9 mouse cellular contexts compared by ENCODE assay signal in genomic region chr7:15980246-15980645, GRCm38 (mm10). TPM values are rescaled to one million over a fixed set of nuclear protein-coding genes. Genes with fewer than 3 reads are reported as not detected.
DNase-seq lines count a peak whose midpoint lies in the region; ATAC-seq and TF ChIP-seq lines count a peak whose summit lies in the region.
"Had no signal": no experiment of that assay in that cellular context is flagged by ENCODE, and none has a peak within 500 bp of the region (broad histone marks: within the 10 kb centered on the region; RNA-seq: fewer than 3 reads in every experiment).

No protein-coding gene starts in this region.

- H3K27me3 ChIP-seq in heart, embryonic 11.5 days (ENCODE audit: control insufficient read depth, insufficient read depth, low read length), result no peaks in the 10 kb centered on the region
- no peaks in the 10 kb centered on the region for H3K27me3 ChIP-seq in stomach, postnatal 0 days (ENCODE audit: control insufficient read depth, insufficient read depth, low read length)
- H3K27me3 ChIP-seq: midbrain, embryonic 12.5 days; Patski had no signal

- H3K4me1 ChIP-seq in heart, embryonic 11.5 days (ENCODE audit: control insufficient read depth, insufficient read depth, low read length), result peaks cover 19% of the 10 kb centered on the region
- H3K4me1 ChIP-seq in stomach, postnatal 0 days (replicated peaks; ENCODE audit: control insufficient read depth, insufficient read depth), result no peaks in the 10 kb centered on the region
- H3K4me1 ChIP-seq: midbrain, embryonic 12.5 days had no signal

- 48% methylated on average over 8 of the region's 8 CpGs for WGBS in heart, embryonic 11.5 days (ENCODE audit: insufficient replicate concordance)
- WGBS in stomach, postnatal 0 days, result 68% methylated on average over 8 of the region's 8 CpGs

- H3K9ac ChIP-seq in heart, embryonic 11.5 days (ENCODE audit: low read depth, low read length), result no peak overlapping the region
- no peak overlapping the region for H3K9ac ChIP-seq in stomach, postnatal 0 days (ENCODE audit: low read length)
- H3K9ac ChIP-seq: midbrain, embryonic 12.5 days had no signal

- no peaks in the 10 kb centered on the region for H3K9me3 ChIP-seq in heart, embryonic 11.5 days (replicated peaks; ENCODE audit: control insufficient read depth, low read length)
- H3K9me3 ChIP-seq in stomach, postnatal 0 days (ENCODE audit: control insufficient read depth, low read length), result no peaks in the 10 kb centered on the region
- H3K9me3 ChIP-seq: midbrain, embryonic 12.5 days had no signal

- DNase-seq in left cerebral cortex, adult 2 months (ENCODE audit: extremely low spot score in 1 of 2, low spot score in 2 of 2), result peak; percentile 53 to 69
- DNase-seq in left cerebral cortex, postnatal 4 days, result no peak
- DNase-seq in kidney, postnatal 36 days, result peak; percentile 81 to 89
- no peak for DNase-seq in stomach, postnatal 0 days (ENCODE audit: low spot score)
- no peak for DNase-seq in natural killer cell, adult 2 months (ENCODE audit: low spot score in 2 of 2)
- DNase-seq in embryo, embryonic 9.5 days (ENCODE audit: extremely low spot score), result no peak

- intact Hi-C loops in left cerebral cortex, adult 2 months (cut with DNase I), result loop anchor here (5.0 kb wide), 1 partner anchor 172 kb away; no protein-coding TSS in a partner anchor
- intact Hi-C loops in left cerebral cortex, postnatal 4 days (cut with DNase I), result loop anchor here (5.0 kb wide), 1 partner anchor 67 kb away; the partner anchor contains the start of gene Bicra

- no peak overlapping the region; the same call in 1 of the 2 replicates for H3K4me2 ChIP-seq in heart, embryonic 11.5 days
- no peak overlapping the region for H3K4me2 ChIP-seq in stomach, postnatal 0 days (replicated peaks; ENCODE audit: low read depth)
- H3K4me2 ChIP-seq: midbrain, embryonic 12.5 days had no signal

- ATAC-seq in heart, embryonic 11.5 days (replicated peaks; ENCODE audit: insufficient number of reproducible peaks, low FRiP score, low TSS enrichment), result peak; percentile 42
- 0 out of 2 replicates have a peak, but pooled peaks have one; percentile 26 for ATAC-seq in stomach, postnatal 0 days (ENCODE audit: low FRiP score, low TSS enrichment)
- ATAC-seq: Patski had no signal

- no peak overlapping the region for H3K4me3 ChIP-seq in left cerebral cortex, adult 2 months
- H3K4me3 ChIP-seq in heart, embryonic 11.5 days (ENCODE audit: low read depth, low read length), result no peak overlapping the region
- H3K4me3 ChIP-seq in stomach, postnatal 0 days (ENCODE audit: low read depth, low read length), result no peak overlapping the region
- H3K4me3 ChIP-seq: midbrain, embryonic 12.5 days had no signal

- TF ChIP-seq CTCF in left cerebral cortex, adult 2 months (IDR thresholded peaks at IDR 0.05), result no peak
- no peak for TF ChIP-seq CTCF in stomach, postnatal 0 days (IDR thresholded peaks at IDR 0.05; ENCODE audit: low read depth)

- H3K36me3 ChIP-seq in heart, embryonic 11.5 days (ENCODE audit: control insufficient read depth, insufficient read depth, low read length), result peaks cover 14% of the 10 kb centered on the region
- peaks cover 4% of the 10 kb centered on the region for H3K36me3 ChIP-seq in stomach, postnatal 0 days (ENCODE audit: control insufficient read depth, insufficient read depth, low read length)

- no peak for TF ChIP-seq EP300 in stomach, postnatal 0 days (optimal IDR thresholded peaks at IDR 0.05)

- H3K27ac ChIP-seq in left cerebral cortex, adult 2 months, result no peak overlapping the region
- peak overlapping the region; percentile 29; the same call in 1 of the 2 replicates for H3K27ac ChIP-seq in heart, embryonic 11.5 days (ENCODE audit: low read depth, low read length)
- no peak overlapping the region for H3K27ac ChIP-seq in stomach, postnatal 0 days (replicated peaks)
- H3K27ac ChIP-seq: midbrain, embryonic 12.5 days had no signal

RNA-seq across cellular contexts. Expression of gene Ehd2, which starts 12.9 kb away (rescaled TPM):
- 1 to 10 TPM; 6.4 to 6.7 TPM for total RNA-seq in left cerebral cortex, adult 2 months (2021)
- total RNA-seq in left cerebral cortex, postnatal 4 days (2021), result 1 to 10 TPM; 6.2 to 6.7 TPM
- 16.3 and 23.4 TPM in 2 replicates for polyA plus RNA-seq in heart, embryonic 11.5 days (2014; fragmentation: Nextera tagmentation; extraction: Ambion mirVana)
- 30.7 and 37.7 TPM in 2 replicates for polyA plus RNA-seq in stomach, postnatal 0 days (2015; fragmentation: Nextera tagmentation; extraction: Ambion mirVana)

RNA-seq across cellular contexts. Expression of gene Nop53, which starts 34.4 kb away (rescaled TPM):
- total RNA-seq in left cerebral cortex, adult 2 months (2021), result 100 to 1,000 TPM; 108 to 113 TPM
- total RNA-seq in left cerebral cortex, postnatal 4 days (2021), result 100 to 1,000 TPM; 110 to 112 TPM
- 130 and 137 TPM in 2 replicates for polyA plus RNA-seq in heart, embryonic 11.5 days (2014; fragmentation: Nextera tagmentation; extraction: Ambion mirVana)
- polyA plus RNA-seq in stomach, postnatal 0 days (2015; fragmentation: Nextera tagmentation; extraction: Ambion mirVana), result 139 and 147 TPM in 2 replicates

RNA-seq across cellular contexts. Expression of gene Selenow, which starts 58.0 kb away (rescaled TPM):
- 1,000 to 10,000 TPM; 1,033 to 1,089 TPM for total RNA-seq in left cerebral cortex, adult 2 months (2021)
- total RNA-seq in left cerebral cortex, postnatal 4 days (2021), result 1,000 to 10,000 TPM; 1,074 to 1,076 TPM
- polyA plus RNA-seq in heart, embryonic 11.5 days (2014; fragmentation: Nextera tagmentation; extraction: Ambion mirVana), result 726 and 772 TPM in 2 replicates
- polyA plus RNA-seq in stomach, postnatal 0 days (2015; fragmentation: Nextera tagmentation; extraction: Ambion mirVana), result 560 and 572 TPM in 2 replicates

Comparison
In these comparisons a context has a peak if more than half of its experiments do, and no peak if none do; other contexts are left out.
1. DNase-seq: peak in left cerebral cortex, adult 2 months (2 of 2) and kidney, postnatal 36 days (2 of 2); none in left cerebral cortex, postnatal 4 days (single experiment), stomach, postnatal 0 days (single experiment), natural killer cell, adult 2 months (0 of 2) and embryo, embryonic 9.5 days (single experiment).